8 mouse cellular contexts compared by ENCODE assay signal in genomic region chr15:98532281-98532680, GRCm38 (mm10). TPM values are rescaled to one million over a fixed set of nuclear protein-coding genes. Genes with fewer than 3 reads are reported as not detected.
DNase-seq lines count a peak whose midpoint lies in the region; ATAC-seq and TF ChIP-seq lines count a peak whose summit lies in the region.

No protein-coding gene starts in this region.

- no peak for DNase-seq in kidney, postnatal 4 days
- peak; percentile 36 for DNase-seq in R1 (ENCODE audit: low read depth, low spot score)
- DNase-seq in liver, postnatal 0 days, result no peak
- DNase-seq in spleen, postnatal 10 days (ENCODE audit: low spot score in 2 of 2), result no peak
- no peak for DNase-seq in ovary, postnatal 10 days (ENCODE audit: low spot score)
- DNase-seq in gastrocnemius, postnatal 25 days, result no peak

- H3K9ac ChIP-seq in kidney, embryonic 14.5 days (ENCODE audit: low read depth, low read length), result peak overlapping the region; percentile 94; the same call in 1 of the 2 replicates
- H3K9ac ChIP-seq in liver, postnatal 0 days (replicated peaks), result peak overlapping the region; percentile 84

- H3K4me2 ChIP-seq in kidney, embryonic 14.5 days (replicated peaks; ENCODE audit: low read depth, low read length), result peak overlapping the region; percentile 87
- H3K4me2 ChIP-seq in liver, postnatal 0 days (ENCODE audit: low read depth, low read length), result peak overlapping the region; percentile 93

- no peaks in the 10 kb centered on the region for H3K9me3 ChIP-seq in kidney, embryonic 14.5 days (ENCODE audit: control insufficient read depth, low read length)
- H3K9me3 ChIP-seq in liver, postnatal 0 days (ENCODE audit: low read length), result no peaks in the 10 kb centered on the region

- 29% methylated on average over 5 of the region's 5 CpGs for WGBS in kidney, embryonic 14.5 days
- WGBS in liver, postnatal 0 days (ENCODE audit: insufficient replicate concordance), result 21% methylated on average over 5 of the region's 5 CpGs

- TF ChIP-seq CTCF in liver, postnatal 0 days (IDR thresholded peaks at IDR 0.05; ENCODE audit: low read depth), result no peak

- no peak overlapping the region for H3K27ac ChIP-seq in kidney, embryonic 14.5 days (ENCODE audit: low read depth, low read length)
- peak overlapping the region; percentile 99 for H3K27ac ChIP-seq in liver, postnatal 0 days (ENCODE audit: low read depth)

- H3K27me3 ChIP-seq in kidney, embryonic 14.5 days (ENCODE audit: control insufficient read depth, insufficient read depth, low read length), result no peaks in the 10 kb centered on the region
- no peaks in the 10 kb centered on the region for H3K27me3 ChIP-seq in liver, postnatal 0 days (ENCODE audit: insufficient read depth, low read length)

- peaks cover 47% of the 10 kb centered on the region for H3K36me3 ChIP-seq in kidney, embryonic 14.5 days (ENCODE audit: control insufficient read depth, insufficient read depth, low read length)
- peaks cover 41% of the 10 kb centered on the region for H3K36me3 ChIP-seq in liver, postnatal 0 days (replicated peaks; ENCODE audit: insufficient read depth, low read length)

- peak overlapping the region; percentile 87 for H3K4me3 ChIP-seq in kidney, embryonic 14.5 days (ENCODE audit: low read length)
- peak overlapping the region; percentile 73 for H3K4me3 ChIP-seq in liver, postnatal 0 days (ENCODE audit: low read depth, low read length)

- peaks cover 8% of the 10 kb centered on the region; the same call in 1 of the 2 replicates for H3K4me1 ChIP-seq in kidney, embryonic 14.5 days (ENCODE audit: control insufficient read depth, insufficient read depth, low read length)
- H3K4me1 ChIP-seq in liver, postnatal 0 days (ENCODE audit: insufficient read depth), result peaks cover 14% of the 10 kb centered on the region

- no peak for TF ChIP-seq EP300 in liver, postnatal 0 days (IDR thresholded peaks at IDR 0.05; ENCODE audit: low read depth)

- no peak for ATAC-seq in kidney, embryonic 14.5 days (ENCODE audit: low FRiP score, low TSS enrichment)
- ATAC-seq in granulocyte monocyte progenitor cell, adult 5-6 weeks (replicated peaks; ENCODE audit: poor library complexity, severe bottlenecking), result 0 out of 2 replicates have a peak, but pooled peaks have one; percentile 8
- ATAC-seq in liver, postnatal 0 days, result no peak

RNA-seq across cellular contexts. Expression of gene Kansl2, which starts 1.8 kb away (rescaled TPM):
- 107 and 123 TPM in 2 replicates for polyA plus RNA-seq in kidney, embryonic 14.5 days (2014; fragmentation: Nextera tagmentation; extraction: Ambion mirVana)
- 67.5 and 74.5 TPM in 2 replicates for total RNA-seq in granulocyte monocyte progenitor cell, adult 5-6 weeks (2014; fragmentation: Nextera tagmentation)
- total RNA-seq in granulocyte monocyte progenitor cell, adult 5-6 weeks (2017), result 58.9 and 61.0 TPM in 2 replicates
- polyA plus RNA-seq in liver, postnatal 0 days (2015; fragmentation: Nextera tagmentation; extraction: Ambion mirVana), result 26.6 and 28.2 TPM in 2 replicates
- total RNA-seq in gastrocnemius, postnatal 25 days (2021), result 10 to 100 TPM; 55.8 to 57.9 TPM

RNA-seq across cellular contexts. Expression of gene Ccnt1, which starts 38.4 kb away (rescaled TPM):
- polyA plus RNA-seq in kidney, embryonic 14.5 days (2014; fragmentation: Nextera tagmentation; extraction: Ambion mirVana), result 55.4 and 72.9 TPM in 2 replicates
- 53.4 and 57.0 TPM in 2 replicates for total RNA-seq in granulocyte monocyte progenitor cell, adult 5-6 weeks (2014; fragmentation: Nextera tagmentation)
- 57.3 and 70.4 TPM in 2 replicates for total RNA-seq in granulocyte monocyte progenitor cell, adult 5-6 weeks (2017)
- polyA plus RNA-seq in liver, postnatal 0 days (2015; fragmentation: Nextera tagmentation; extraction: Ambion mirVana), result 14.9 and 17.0 TPM in 2 replicates
- total RNA-seq in gastrocnemius, postnatal 25 days (2021), result 10 to 100 TPM; 17.3 to 21.1 TPM

RNA-seq across cellular contexts. Expression of gene 4930415O20Rik, which starts 38.5 kb away (rescaled TPM):
- 0.57 TPM in 1 of 2 replicates, not detected in the other for polyA plus RNA-seq in kidney, embryonic 14.5 days (2014; fragmentation: Nextera tagmentation; extraction: Ambion mirVana)
- not detected in 2 replicates for total RNA-seq in granulocyte monocyte progenitor cell, adult 5-6 weeks (2014; fragmentation: Nextera tagmentation)
- total RNA-seq in granulocyte monocyte progenitor cell, adult 5-6 weeks (2017), result not detected in 2 replicates
- polyA plus RNA-seq in liver, postnatal 0 days (2015; fragmentation: Nextera tagmentation; extraction: Ambion mirVana), result not detected in 2 replicates
- under 1 TPM in 1 of 2 experiments, not detected in 1; 0.74 TPM for total RNA-seq in gastrocnemius, postnatal 25 days (2021)

RNA-seq across cellular contexts. Expression of gene Olfr279, which starts 40.1 kb away (rescaled TPM):
- polyA plus RNA-seq in kidney, embryonic 14.5 days (2014; fragmentation: Nextera tagmentation; extraction: Ambion mirVana), result not detected in 2 replicates
- total RNA-seq in granulocyte monocyte progenitor cell, adult 5-6 weeks (2014; fragmentation: Nextera tagmentation), result not detected in 2 replicates
- not detected in 2 replicates for total RNA-seq in granulocyte monocyte progenitor cell, adult 5-6 weeks (2017)
- polyA plus RNA-seq in liver, postnatal 0 days (2015; fragmentation: Nextera tagmentation; extraction: Ambion mirVana), result not detected in 2 replicates
- total RNA-seq in gastrocnemius, postnatal 25 days (2021), result not detected

RNA-seq across cellular contexts. Expression of gene Lalba, which starts 49.8 kb away (rescaled TPM):
- 0.28 and 0.44 TPM in 2 replicates for polyA plus RNA-seq in kidney, embryonic 14.5 days (2014; fragmentation: Nextera tagmentation; extraction: Ambion mirVana)
- not detected in 2 replicates for total RNA-seq in granulocyte monocyte progenitor cell, adult 5-6 weeks (2014; fragmentation: Nextera tagmentation)
- not detected in 2 replicates for total RNA-seq in granulocyte monocyte progenitor cell, adult 5-6 weeks (2017)
- polyA plus RNA-seq in liver, postnatal 0 days (2015; fragmentation: Nextera tagmentation; extraction: Ambion mirVana), result not detected in 2 replicates
- total RNA-seq in gastrocnemius, postnatal 25 days (2021), result not detected
